Mouse (Mus musculus): ENCODE measurements around the gene Ppp1r9a.

The Ppp1r9a gene

GRCm38 (mm10) chr6:5100347-5100746 lies 197.6 kb downstream of the Ppp1r9a start:
- no peak for DNase-seq (ENCODE audit: low read depth, low spot score)

GRCm38 (mm10) chr6:5102741-5103140 lies 200.0 kb downstream of the Ppp1r9a start:
- no peak for DNase-seq (ENCODE audit: low read depth, low spot score)

GRCm38 (mm10) chr6:5103769-5104168 lies 201.1 kb downstream of the Ppp1r9a start:
- no peak for DNase-seq (ENCODE audit: low read depth, low spot score)

- DNase-seq (ENCODE audit: low read depth, low spot score), result no peak
Observed at GRCm38 (mm10) chr6:5104238-5104637, 201.5 kb downstream of the Ppp1r9a start.

GRCm38 (mm10) chr6:5108494-5108893 lies 205.8 kb downstream of the Ppp1r9a start:
- DNase-seq (ENCODE audit: low read depth, low spot score), result no peak

GRCm38 (mm10) chr6:5109925-5110714 lies 207.4 kb downstream of the Ppp1r9a start:
- DNase-seq (ENCODE audit: low read depth, low spot score), result peak; percentile 84

- no peak for DNase-seq (ENCODE audit: low read depth, low spot score)
Observed at GRCm38 (mm10) chr6:5110715-5111048, 208.0 kb downstream of the Ppp1r9a start.

- no peak for DNase-seq (ENCODE audit: low read depth, low spot score)
Observed at GRCm38 (mm10) chr6:5113103-5113502, 210.4 kb downstream of the Ppp1r9a start.

GRCm38 (mm10) chr6:5113734-5114133 lies 211.0 kb downstream of the Ppp1r9a start:
- no peak for DNase-seq (ENCODE audit: low read depth, low spot score)

- no peak for DNase-seq (ENCODE audit: low read depth, low spot score)
Observed at GRCm38 (mm10) chr6:5114857-5115256, 212.1 kb downstream of the Ppp1r9a start.

- no peak for DNase-seq (ENCODE audit: low read depth, low spot score)
Observed at GRCm38 (mm10) chr6:5119181-5119910, 216.6 kb downstream of the Ppp1r9a start.

- DNase-seq (ENCODE audit: low read depth, low spot score), result no peak
Observed at GRCm38 (mm10) chr6:5120229-5120628, 217.5 kb downstream of the Ppp1r9a start.

GRCm38 (mm10) chr6:5129364-5130093 lies 226.8 kb downstream of the Ppp1r9a start:
- no peak for DNase-seq (ENCODE audit: low read depth, low spot score)

- no peak for DNase-seq (ENCODE audit: low read depth, low spot score)
Observed at GRCm38 (mm10) chr6:5134986-5135385, 232.3 kb downstream of the Ppp1r9a start.

- no peak for DNase-seq (ENCODE audit: low read depth, low spot score)
Observed at GRCm38 (mm10) chr6:5136046-5136445, 233.3 kb downstream of the Ppp1r9a start.

GRCm38 (mm10) chr6:5138875-5139631 lies 236.3 kb downstream of the Ppp1r9a start:
- no peak for DNase-seq (ENCODE audit: low read depth, low spot score)

- DNase-seq (ENCODE audit: low read depth, low spot score), result no peak
Observed at GRCm38 (mm10) chr6:5139666-5140065, 236.9 kb downstream of the Ppp1r9a start.

- DNase-seq (ENCODE audit: low read depth, low spot score), result no peak
Observed at GRCm38 (mm10) chr6:5147488-5148142, 244.9 kb downstream of the Ppp1r9a start.

GRCm38 (mm10) chr6:5149941-5150340 lies 247.2 kb downstream of the Ppp1r9a start:
- DNase-seq (ENCODE audit: low read depth, low spot score), result no peak

GRCm38 (mm10) chr6:5151171-5151570 lies 248.5 kb downstream of the Ppp1r9a start:
- no peak for DNase-seq (ENCODE audit: low read depth, low spot score)

- DNase-seq (ENCODE audit: low read depth, low spot score), result no peak
Observed at GRCm38 (mm10) chr6:5152185-5152584, 249.5 kb downstream of the Ppp1r9a start.
